Mouse (Mus musculus): ENCODE measurements around the gene Gm10256. TPM values are rescaled to one million over a fixed set of nuclear protein-coding genes. Genes with fewer than 3 reads are reported as not detected.
"Not testable (repeated sequence)": the region's sequence is repeated elsewhere in the genome, so short reads cannot be mapped to it uniquely, and the experiment has no call there.

Gene Gm10256
- not detected in 2 replicates for polyA plus RNA-seq (2015; fragmentation: Nextera tagmentation; extraction: Ambion mirVana)

- ATAC-seq (ENCODE audit: low read depth); H3K4me3 ChIP-seq (ENCODE audit: low read length); H3K9ac ChIP-seq (ENCODE audit: low read length); H3K4me1 ChIP-seq (replicated peaks; ENCODE audit: control insufficient read depth, insufficient read depth, low read length); H3K36me3 ChIP-seq (ENCODE audit: control insufficient read depth, insufficient read depth, low read length); H3K27me3 ChIP-seq (ENCODE audit: control insufficient read depth, insufficient read depth, low read depth, low read length); H3K4me2 ChIP-seq (ENCODE audit: low read depth, low read length); H3K9me3 ChIP-seq (ENCODE audit: control insufficient read depth, low read length); H3K27ac ChIP-seq (ENCODE audit: low read length): not testable (repeated sequence)
- WGBS, result no CpG with 5 or more reads among the region's 9 CpGs
These were observed at the start of gene Gm10256, which contains the start of gene Rbmy for GRCm38 (mm10) chrY:2830380-2830779. Gene Gm10256, plus strand, starts transcription at chrY:2830699. Gene Rbmy, plus strand, starts transcription at chrY:2830680.

- not testable (repeated sequence) for H3K27me3 ChIP-seq (ENCODE audit: control insufficient read depth, insufficient read depth, low read depth, low read length); H3K4me2 ChIP-seq (ENCODE audit: low read depth, low read length); H3K9ac ChIP-seq (ENCODE audit: low read length); H3K4me1 ChIP-seq (replicated peaks; ENCODE audit: control insufficient read depth, insufficient read depth, low read length); H3K4me3 ChIP-seq (ENCODE audit: low read length); H3K27ac ChIP-seq (ENCODE audit: low read length); H3K36me3 ChIP-seq (ENCODE audit: control insufficient read depth, insufficient read depth, low read length); ATAC-seq (ENCODE audit: low read depth); H3K9me3 ChIP-seq (ENCODE audit: control insufficient read depth, low read length)
- WGBS, result no CpG with 5 or more reads among the region's 8 CpGs
These were observed 34.4 kb upstream of the Gm10256 start, which contains the start of gene Gm4064 for GRCm38 (mm10) chrY:2796105-2796504. Gene Gm4064, minus strand, starts transcription at chrY:2796205.

- no CpG with 5 or more reads among the region's 9 CpGs for WGBS
- ATAC-seq (ENCODE audit: low read depth); H3K9me3 ChIP-seq (ENCODE audit: control insufficient read depth, low read length); H3K9ac ChIP-seq (ENCODE audit: low read length); H3K27ac ChIP-seq (ENCODE audit: low read length); H3K4me3 ChIP-seq (ENCODE audit: low read length); H3K4me2 ChIP-seq (ENCODE audit: low read depth, low read length); H3K27me3 ChIP-seq (ENCODE audit: control insufficient read depth, insufficient read depth, low read depth, low read length); H3K36me3 ChIP-seq (ENCODE audit: control insufficient read depth, insufficient read depth, low read length); H3K4me1 ChIP-seq (replicated peaks; ENCODE audit: control insufficient read depth, insufficient read depth, low read length): not testable (repeated sequence)
These were observed 70.2 kb downstream of the Gm10256 start, which contains the start of gene Gm10352 for GRCm38 (mm10) chrY:2900689-2901088. Gene Gm10352, plus strand, starts transcription at chrY:2900989.

Other genes with a start within 250 kb of the Gm10256 start
- gene H2al2c, start 231.6 kb upstream of the Gm10256 start, polyA plus RNA-seq (2015; fragmentation: Nextera tagmentation; extraction: Ambion mirVana), result not detected in 2 replicates
- gene Sry, start 167.0 kb upstream of the Gm10256 start, polyA plus RNA-seq (2015; fragmentation: Nextera tagmentation; extraction: Ambion mirVana), result not detected in 2 replicates
- gene H2al2b, start 110.0 kb upstream of the Gm10256 start, polyA plus RNA-seq (2015; fragmentation: Nextera tagmentation; extraction: Ambion mirVana), result not detected in 2 replicates
- gene Gm4064, start 34.5 kb upstream of the Gm10256 start, polyA plus RNA-seq (2015; fragmentation: Nextera tagmentation; extraction: Ambion mirVana), result not detected in 2 replicates
- not detected in 2 replicates for gene Rbmy, start within 50 bp of the Gm10256 start, polyA plus RNA-seq (2015; fragmentation: Nextera tagmentation; extraction: Ambion mirVana)
- gene Gm10352, start 70.3 kb downstream of the Gm10256 start, polyA plus RNA-seq (2015; fragmentation: Nextera tagmentation; extraction: Ambion mirVana), result not detected in 2 replicates
- gene Gm29289, start 101.9 kb downstream of the Gm10256 start, polyA plus RNA-seq (2015; fragmentation: Nextera tagmentation; extraction: Ambion mirVana), result not detected in 2 replicates

All from lung, embryonic 16.5 days (tissue).